Mouse (Mus musculus): ENCODE data around the gene Etv5.
A peak's percentile ranks its signal among the peaks of the same experiment; 100 is the strongest.

Gene Etv5

GRCm38 (mm10) chr16:22428853-22429341 is 10.6 kb downstream of the Etv5 start:
- peak; percentile 71 to 77 for DNase-seq

- DNase-seq = no peak
Observed at GRCm38 (mm10) chr16:22426866-22427265, 12.7 kb downstream of the Etv5 start.

- DNase-seq = no peak
Observed at GRCm38 (mm10) chr16:22422256-22422655, 17.3 kb downstream of the Etv5 start.

- no peak for DNase-seq
Observed at GRCm38 (mm10) chr16:22417931-22418330, 21.6 kb downstream of the Etv5 start.

GRCm38 (mm10) chr16:22417044-22417443 is 22.5 kb downstream of the Etv5 start:
- no peak for DNase-seq

- DNase-seq = no peak
Observed at GRCm38 (mm10) chr16:22416140-22416848, 23.2 kb downstream of the Etv5 start.

- no peak for DNase-seq
Observed at GRCm38 (mm10) chr16:22414205-22414754, 25.2 kb downstream of the Etv5 start.

GRCm38 (mm10) chr16:22412459-22413229 is 26.9 kb downstream of the Etv5 start:
- no peak for DNase-seq

GRCm38 (mm10) chr16:22411764-22412163 is 27.8 kb downstream of the Etv5 start:
- no peak for DNase-seq

GRCm38 (mm10) chr16:22410000-22410399 is 29.5 kb downstream of the Etv5 start:
- DNase-seq = no peak

- DNase-seq = no peak
Observed at GRCm38 (mm10) chr16:22408642-22409360, 30.7 kb downstream of the Etv5 start.

GRCm38 (mm10) chr16:22406747-22407146 is 32.8 kb downstream of the Etv5 start:
- DNase-seq = no peak

- peak; percentile 59 to 81 for DNase-seq
Observed at GRCm38 (mm10) chr16:22406050-22406449, 33.5 kb downstream of the Etv5 start.

GRCm38 (mm10) chr16:22405492-22405891 is 34.0 kb downstream of the Etv5 start:
- DNase-seq = peak; percentile 19 to 27

- no peak for DNase-seq
Observed at GRCm38 (mm10) chr16:22403715-22404114, 35.8 kb downstream of the Etv5 start.

GRCm38 (mm10) chr16:22402600-22402999 is 36.9 kb downstream of the Etv5 start:
- DNase-seq = no peak

- DNase-seq = no peak
Observed at GRCm38 (mm10) chr16:22400226-22400625, 39.3 kb downstream of the Etv5 start.

GRCm38 (mm10) chr16:22398784-22399453 is 40.6 kb downstream of the Etv5 start:
- DNase-seq = no peak

GRCm38 (mm10) chr16:22398354-22398753 is 41.2 kb downstream of the Etv5 start:
- no peak for DNase-seq

- DNase-seq = no peak
Observed at GRCm38 (mm10) chr16:22396420-22396819, 43.1 kb downstream of the Etv5 start.

- no peak for DNase-seq
Observed at GRCm38 (mm10) chr16:22395093-22395844, 44.2 kb downstream of the Etv5 start.

Measured in cerebellum, postnatal 36 days (tissue).